Mouse (Mus musculus): ENCODE results near the gene Hoxa2. TPM values are rescaled to one million over a fixed set of nuclear protein-coding genes. Genes with fewer than 3 reads are reported as not detected.

Gene Hoxa2
- polyA plus RNA-seq, 1 experiment = not detected

DNA sequence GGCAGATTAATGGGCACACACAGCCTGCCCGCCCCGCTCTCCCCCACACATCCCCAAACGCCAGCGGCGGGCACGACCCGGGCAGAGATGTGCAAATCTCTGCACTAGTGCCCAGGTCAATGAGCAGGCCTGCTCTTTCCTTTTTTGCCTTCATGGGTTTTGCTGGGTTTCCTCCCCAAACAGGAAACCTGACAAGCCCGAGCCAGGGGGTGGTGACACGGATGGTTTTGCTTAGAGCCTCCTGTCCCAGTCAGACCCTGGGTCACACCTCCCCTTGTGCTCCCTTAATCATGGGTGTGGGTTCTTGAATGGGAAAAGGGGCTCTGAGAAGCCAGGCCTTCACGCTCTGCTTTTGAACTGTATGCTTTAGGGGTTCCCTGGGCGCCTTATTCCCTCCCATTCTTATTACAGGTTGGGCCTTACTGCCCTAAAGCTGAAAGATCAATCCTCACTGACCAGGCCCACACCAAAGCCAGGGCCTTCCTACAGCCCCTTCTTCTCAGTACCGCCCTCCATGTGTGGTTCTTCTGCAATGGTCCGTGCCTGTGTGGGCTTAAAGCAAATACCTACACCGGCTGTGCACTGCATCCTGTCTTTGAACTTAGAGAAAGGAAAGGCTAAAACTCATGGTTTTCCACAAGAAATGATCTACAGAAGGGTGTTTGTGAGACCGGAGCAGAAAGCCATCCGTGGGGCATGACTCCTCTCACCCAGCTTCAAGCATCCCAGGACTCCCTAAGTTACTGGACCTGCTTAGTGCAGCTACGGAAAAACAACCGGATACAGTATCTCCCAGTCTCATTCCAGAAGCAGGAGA, 44.4 kb upstream of the Hoxa2 start:
- TF ChIP-seq POLR2A (IDR thresholded peaks at IDR 0.05; ENCODE audit: insufficient read depth, low read depth, low read length) = no peak
- TF ChIP-seq CTCF (IDR thresholded peaks at IDR 0.05; ENCODE audit: insufficient read depth, low read depth, low read length) = no peak
- H3K4me3 ChIP-seq (ENCODE audit: insufficient read depth, low read depth, low read length) = no peak overlapping the region
- no peaks in the 10 kb centered on the region for H3K4me1 ChIP-seq (ENCODE audit: control insufficient read depth, insufficient read depth, low read length)
- WGBS = 8% methylated on average over 18 of the region's 18 CpGs
- no peak overlapping the region for H3K27ac ChIP-seq (ENCODE audit: insufficient read depth, low read depth, low read length)

DNA sequence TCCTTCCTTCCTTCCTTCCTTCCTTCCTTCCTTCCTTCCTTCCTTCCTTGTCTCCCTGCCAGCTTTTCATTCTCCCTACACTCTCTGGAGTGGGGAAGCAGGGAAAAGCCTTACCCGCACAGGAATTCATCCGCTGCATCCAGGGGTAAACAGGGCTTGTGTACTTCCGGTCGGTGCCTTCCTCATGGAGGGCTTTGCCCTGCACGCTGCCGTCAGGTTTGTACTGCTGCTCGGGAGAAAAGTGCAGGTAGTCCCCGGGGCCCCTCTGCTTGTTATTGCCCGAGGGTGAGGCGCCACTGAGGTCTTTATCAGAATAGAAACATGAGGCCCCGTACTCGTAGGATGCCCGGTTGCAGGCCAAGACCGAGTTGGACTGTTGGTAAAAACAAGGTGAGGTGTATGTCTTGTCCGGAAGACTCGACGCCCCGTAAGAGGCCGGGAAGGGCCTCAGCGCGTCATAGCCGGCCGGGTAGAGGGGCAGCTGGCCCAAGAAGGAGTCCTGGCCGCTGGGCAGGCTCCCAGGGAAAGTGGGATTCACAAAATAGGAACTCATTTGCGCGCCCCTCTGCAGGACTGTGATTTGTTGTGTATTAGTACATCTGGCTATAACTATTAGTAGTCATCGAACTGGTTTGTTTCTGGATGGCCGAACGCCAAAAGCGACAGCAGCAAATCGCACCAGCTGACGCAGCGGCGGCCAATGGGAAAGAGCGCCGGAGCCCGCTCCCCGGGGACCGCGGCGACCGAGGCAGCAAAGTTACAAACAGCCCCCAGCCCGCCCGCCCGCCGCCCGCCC, 43.6 kb upstream of the Hoxa2 start, which contains the start of gene Hoxa6:
TSS of gene Hoxa6 (minus strand) at position 651 of the 796 bp plus-strand sequence.
- TF ChIP-seq CTCF (IDR thresholded peaks at IDR 0.05; ENCODE audit: insufficient read depth, low read depth, low read length) (no peak), POLR2A (IDR thresholded peaks at IDR 0.05; ENCODE audit: insufficient read depth, low read depth, low read length) (no peak)
- Histone ChIP-seq H3K27ac (ENCODE audit: insufficient read depth, low read depth, low read length) (no peak within 1 kb of the TSS), H3K4me1 (ENCODE audit: control insufficient read depth, insufficient read depth, low read length) (peaks cover 4% of the 10 kb centered on the region), H3K4me3 (ENCODE audit: insufficient read depth, low read depth, low read length) (no peak within 1 kb of the TSS)
- WGBS = 1% methylated on average over 47 of the region's 47 CpGs

DNA sequence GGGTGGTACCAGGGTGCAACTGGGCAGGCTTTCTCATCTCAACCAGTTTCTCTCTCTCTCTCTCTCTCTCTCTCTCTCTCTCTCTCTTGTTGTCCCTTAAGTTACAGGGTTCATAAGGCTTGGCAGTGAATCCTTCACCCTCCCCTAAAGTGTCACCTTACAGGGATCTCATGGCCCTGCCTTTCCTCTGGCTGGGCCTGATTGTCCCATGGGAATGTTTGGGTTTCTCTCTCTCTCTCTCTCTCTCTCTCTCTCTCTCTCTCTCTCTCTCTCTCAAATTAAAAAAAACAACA, 43.0 kb upstream of the Hoxa2 start:
- no peak overlapping the region for H3K4me3 ChIP-seq (ENCODE audit: insufficient read depth, low read depth, low read length)
- TF ChIP-seq POLR2A (IDR thresholded peaks at IDR 0.05; ENCODE audit: insufficient read depth, low read depth, low read length) = no peak
- no peak for TF ChIP-seq CTCF (IDR thresholded peaks at IDR 0.05; ENCODE audit: insufficient read depth, low read depth, low read length)
- peaks cover 4% of the 10 kb centered on the region for H3K4me1 ChIP-seq (ENCODE audit: control insufficient read depth, insufficient read depth, low read length)
- no peak overlapping the region for H3K27ac ChIP-seq (ENCODE audit: insufficient read depth, low read depth, low read length)

DNA sequence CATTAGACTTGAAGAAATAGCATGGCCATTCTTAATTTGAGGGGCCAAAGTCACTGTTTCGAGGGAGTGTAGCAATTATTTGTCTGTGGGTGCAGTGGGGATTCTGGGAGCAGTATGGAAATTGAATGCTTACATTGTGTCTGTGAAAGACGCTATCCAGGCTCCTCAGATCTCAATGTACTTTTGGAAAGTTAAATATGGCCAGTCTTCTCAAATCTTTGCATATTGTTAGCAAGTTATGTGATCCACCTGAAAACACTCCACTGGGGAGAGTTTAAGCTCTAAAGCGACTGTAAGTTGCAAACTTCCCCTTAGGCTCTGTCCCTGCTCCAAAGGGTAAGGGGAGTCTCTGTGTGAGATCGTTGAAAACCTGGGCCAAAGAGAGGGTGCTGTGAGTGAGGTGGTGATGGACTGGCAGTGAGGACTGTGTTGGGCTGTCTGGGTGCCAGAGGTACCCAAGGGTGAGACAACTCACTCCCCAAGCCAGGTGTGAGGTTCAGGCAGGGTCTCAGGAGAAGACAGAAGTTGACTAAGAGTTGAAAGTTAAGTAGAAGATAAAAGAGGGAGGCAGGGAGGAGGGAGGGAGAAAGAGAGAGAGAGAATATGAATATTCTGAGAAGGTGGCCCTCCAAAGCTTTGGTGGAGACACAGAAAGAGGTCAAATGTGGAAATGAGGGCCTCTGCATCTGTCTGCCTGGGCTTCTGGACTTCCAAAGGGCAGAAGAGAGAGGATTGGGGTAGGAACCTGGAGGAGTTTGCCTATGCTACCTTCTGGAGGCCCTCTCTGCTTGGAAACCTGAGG, 42.5 kb upstream of the Hoxa2 start:
- Histone ChIP-seq H3K4me1 (ENCODE audit: control insufficient read depth, insufficient read depth, low read length) (peaks cover 4% of the 10 kb centered on the region), H3K27ac (ENCODE audit: insufficient read depth, low read depth, low read length) (no peak overlapping the region)
- WGBS = 8% methylated on average over 4 of the region's 4 CpGs

DNA sequence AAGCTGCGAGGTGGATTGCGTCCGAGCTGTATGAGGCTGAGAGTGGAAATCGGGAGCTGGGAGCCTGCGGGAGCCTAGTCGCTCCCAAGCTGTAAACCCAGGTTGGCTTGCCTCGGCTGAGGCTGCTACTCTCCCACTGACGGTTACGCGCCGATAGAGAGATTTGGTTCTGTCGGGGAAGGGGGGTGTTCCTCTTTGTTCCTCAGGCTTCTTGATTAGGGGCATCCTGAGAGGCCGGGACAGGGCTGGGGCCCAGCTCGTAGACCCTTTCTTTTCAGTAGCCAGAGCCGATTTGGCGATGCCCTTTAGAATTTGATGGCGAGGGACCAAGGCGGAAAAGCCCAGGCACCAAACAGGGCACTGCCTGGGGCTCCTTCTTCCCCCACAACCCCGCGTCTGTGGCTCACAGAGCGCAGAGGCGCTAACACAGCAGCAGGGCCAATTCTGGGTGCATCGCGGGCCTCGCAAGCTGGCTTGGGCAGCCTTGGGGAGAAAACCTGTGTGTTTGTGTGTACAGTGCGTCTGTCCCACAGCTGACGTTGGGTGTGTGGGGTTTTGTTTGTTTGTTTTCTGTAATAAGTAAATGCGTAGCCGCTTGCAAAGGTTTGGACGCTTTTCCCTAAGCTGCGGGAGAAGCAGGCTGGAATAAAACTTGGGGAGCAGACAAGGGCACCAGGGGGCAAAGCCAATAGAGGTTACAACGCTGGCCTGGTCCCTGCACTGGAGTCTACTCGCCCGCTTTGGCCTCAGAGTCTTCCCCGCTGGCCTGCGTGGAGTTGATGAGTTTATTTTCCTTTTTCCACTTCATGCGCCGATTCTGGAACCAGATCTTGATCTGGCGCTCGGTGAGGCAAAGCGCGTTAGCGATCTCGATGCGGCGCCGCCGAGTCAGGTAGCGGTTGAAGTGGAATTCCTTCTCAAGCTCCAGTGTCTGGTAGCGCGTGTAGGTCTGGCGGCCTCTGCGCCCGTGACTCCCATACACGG, 41.3 kb upstream of the Hoxa2 start:
- TF ChIP-seq POLR2A (IDR thresholded peaks at IDR 0.05; ENCODE audit: insufficient read depth, low read depth, low read length) = no peak
- no peak for TF ChIP-seq CTCF (IDR thresholded peaks at IDR 0.05; ENCODE audit: insufficient read depth, low read depth, low read length)
- no peak overlapping the region for H3K27ac ChIP-seq (ENCODE audit: insufficient read depth, low read depth, low read length)

More for the DNA sequence above, 42.5 kb upstream of the Hoxa2 start:
- H3K4me3 ChIP-seq (ENCODE audit: insufficient read depth, low read depth, low read length) = no peak overlapping the region
- TF ChIP-seq CTCF (IDR thresholded peaks at IDR 0.05; ENCODE audit: insufficient read depth, low read depth, low read length) (no peak), POLR2A (IDR thresholded peaks at IDR 0.05; ENCODE audit: insufficient read depth, low read depth, low read length) (no peak)

DNA sequence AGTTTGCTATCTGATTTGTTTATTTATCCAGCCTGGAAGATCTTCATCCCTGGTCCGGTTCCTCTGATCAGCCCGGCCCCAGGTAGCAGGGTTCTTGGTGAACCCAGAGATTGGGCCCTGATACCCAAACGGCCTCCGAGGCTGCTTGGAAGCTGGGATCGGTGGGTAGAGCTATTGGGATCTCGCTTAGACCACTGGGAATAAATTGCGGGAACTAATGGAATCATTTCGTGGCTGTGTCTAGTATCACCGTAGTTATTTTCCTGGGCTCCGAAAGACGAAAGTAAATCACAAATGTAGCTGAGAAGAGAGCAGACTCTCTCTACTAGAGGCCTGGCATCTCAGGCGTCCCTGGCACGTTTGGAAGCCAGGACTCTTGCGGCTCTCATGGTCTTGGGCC, 40.6 kb upstream of the Hoxa2 start:
- Histone ChIP-seq H3K4me1 (ENCODE audit: control insufficient read depth, insufficient read depth, low read length) (peaks cover 4% of the 10 kb centered on the region), H3K27ac (ENCODE audit: insufficient read depth, low read depth, low read length) (no peak overlapping the region), H3K4me3 (ENCODE audit: insufficient read depth, low read depth, low read length) (no peak overlapping the region)
- WGBS = 5% methylated on average over 14 of the region's 14 CpGs
- TF ChIP-seq CTCF (IDR thresholded peaks at IDR 0.05; ENCODE audit: insufficient read depth, low read depth, low read length) (no peak), POLR2A (IDR thresholded peaks at IDR 0.05; ENCODE audit: insufficient read depth, low read depth, low read length) (no peak)

More for the DNA sequence above, 41.3 kb upstream of the Hoxa2 start:
- WGBS = 5% methylated on average over 55 of the region's 55 CpGs
- H3K4me1 ChIP-seq (ENCODE audit: control insufficient read depth, insufficient read depth, low read length) = peaks cover 4% of the 10 kb centered on the region
- H3K4me3 ChIP-seq (ENCODE audit: insufficient read depth, low read depth, low read length) = no peak overlapping the region

DNA sequence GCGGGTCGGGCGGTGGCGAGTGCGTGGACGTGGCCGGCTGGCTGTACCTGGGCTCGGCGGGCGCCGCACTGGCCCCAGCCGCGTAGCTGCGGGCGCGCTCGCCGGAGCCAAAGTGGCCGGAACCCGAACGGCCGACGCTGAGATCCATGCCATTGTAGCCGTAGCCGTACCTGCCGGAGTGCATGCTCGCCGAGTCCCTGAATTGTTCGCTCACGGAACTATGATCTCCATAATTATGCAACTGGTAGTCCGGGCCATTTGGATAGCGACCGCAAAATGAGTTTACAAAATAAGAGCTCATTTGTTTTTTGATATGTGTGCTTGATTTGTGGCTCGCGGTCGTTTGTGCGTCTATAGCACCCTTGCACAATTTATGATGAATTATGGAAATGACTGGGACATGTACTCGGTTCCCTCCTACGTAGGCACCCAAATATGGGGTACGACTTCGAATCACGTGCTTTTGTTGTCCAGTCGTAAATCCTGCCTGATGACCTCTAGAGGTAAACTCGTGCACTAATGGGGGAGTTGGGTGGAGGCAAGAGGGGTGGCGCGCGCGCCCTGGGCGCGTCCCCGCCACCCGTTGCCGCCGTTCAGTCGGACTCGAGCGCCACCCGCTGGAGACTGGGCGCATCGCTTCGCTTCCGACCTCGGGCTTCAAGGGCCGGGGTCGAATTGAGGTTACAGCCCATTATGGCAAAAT, 39.6 kb upstream of the Hoxa2 start, which contains the start of gene Hoxa5:
TSS of gene Hoxa5 (minus strand) at position 538 of the 703 bp plus-strand sequence.
- TF ChIP-seq POLR2A (IDR thresholded peaks at IDR 0.05; ENCODE audit: insufficient read depth, low read depth, low read length) = no peak
- no peak for TF ChIP-seq CTCF (IDR thresholded peaks at IDR 0.05; ENCODE audit: insufficient read depth, low read depth, low read length)
- Histone ChIP-seq H3K4me3 (ENCODE audit: insufficient read depth, low read depth, low read length) (no peak within 1 kb of the TSS), H3K27ac (ENCODE audit: insufficient read depth, low read depth, low read length) (no peak within 1 kb of the TSS), H3K4me1 (ENCODE audit: control insufficient read depth, insufficient read depth, low read length) (peaks cover 4% of the 10 kb centered on the region)
- 2% methylated on average over 65 of the region's 65 CpGs for WGBS

All from olfactory bulb, adult 2 months (tissue).